31 mouse cellular contexts compared by ENCODE assay signal in genomic region chr1:54872857-54873616, GRCm38 (mm10). TPM values are rescaled to one million over a fixed set of nuclear protein-coding genes. Genes with fewer than 3 reads are reported as not detected.
DNase-seq lines count a peak whose midpoint lies in the region; ATAC-seq and TF ChIP-seq lines count a peak whose summit lies in the region.
"Had no signal": no experiment of that assay in that cellular context is flagged by ENCODE, and none has a peak within 500 bp of the region (broad histone marks: within the 10 kb centered on the region; RNA-seq: fewer than 3 reads in every experiment).

No protein-coding gene starts in this region.

- 45% methylated on average over 9 of the region's 9 CpGs for WGBS in forebrain, postnatal 0 days
- WGBS in forebrain, embryonic 13.5 days: 56% methylated on average over 9 of the region's 9 CpGs
- WGBS in lung, postnatal 0 days: 30% methylated on average over 9 of the region's 9 CpGs
- 44% methylated on average over 9 of the region's 9 CpGs for WGBS in lung, adult 2 months

- no peak overlapping the region for H3K27ac ChIP-seq in forebrain, postnatal 0 days (ENCODE audit: low read depth, low read length)
- no peak overlapping the region for H3K27ac ChIP-seq in forebrain, embryonic 13.5 days
- H3K27ac ChIP-seq in lung, postnatal 0 days (ENCODE audit: low read length): no peak overlapping the region
- H3K27ac ChIP-seq: hindbrain, embryonic 12.5 days; hindbrain, postnatal 0 days; intestine, embryonic 15.5 days; liver, embryonic 15.5 days; midbrain, embryonic 10.5 days; midbrain, embryonic 15.5 days; neural tube, embryonic 12.5 days had no signal

- DNase-seq in forebrain, postnatal 0 days: peak; percentile 53
- no peak for DNase-seq in lung, postnatal 0 days (ENCODE audit: low spot score)
- no peak for DNase-seq in lung, adult 2 months
- DNase-seq in lung, postnatal 10 days: peak; percentile 26
- DNase-seq in cerebellum, postnatal 25 days: no peak
- DNase-seq in gastrocnemius, postnatal 36 days: no peak
- DNase-seq: adrenal gland, postnatal 10 days; B cell, adult 2 months; cerebellum, adult 8-10 months; cerebellum, postnatal 36 days; embryo, embryonic 11 days; gastrocnemius, postnatal 25 days; heart, adult 18-20 months; heart, postnatal 36 days; kidney, adult 8-10 months; kidney, postnatal 10 days; layer of hippocampus, postnatal 36 days; left cerebral cortex, postnatal 4 days; right cerebral cortex, adult 18-20 months; spleen, adult 18-20 months; thymus, adult 18-20 months; thymus, postnatal 25 days had no signal

- no peak for TF ChIP-seq CTCF in forebrain, postnatal 0 days (IDR thresholded peaks at IDR 0.05; ENCODE audit: low read depth)
- no peak for TF ChIP-seq CTCF in lung, postnatal 0 days (IDR thresholded peaks at IDR 0.05)
- no peak for TF ChIP-seq CTCF in lung, adult 2 months (IDR thresholded peaks at IDR 0.05; ENCODE audit: insufficient read depth, low read length)

- H3K9me3 ChIP-seq in forebrain, postnatal 0 days (ENCODE audit: low read length): no peaks in the 10 kb centered on the region
- H3K9me3 ChIP-seq in forebrain, embryonic 13.5 days (replicated peaks): no peaks in the 10 kb centered on the region
- H3K9me3 ChIP-seq in lung, postnatal 0 days (ENCODE audit: low read length): no peaks in the 10 kb centered on the region
- H3K9me3 ChIP-seq: hindbrain, embryonic 12.5 days; intestine, embryonic 15.5 days; liver, embryonic 15.5 days; midbrain, embryonic 10.5 days; midbrain, embryonic 15.5 days; neural tube, embryonic 12.5 days had no signal

- H3K36me3 ChIP-seq in forebrain, postnatal 0 days (ENCODE audit: insufficient read depth): no peaks in the 10 kb centered on the region
- H3K36me3 ChIP-seq in forebrain, embryonic 13.5 days (ENCODE audit: poor library complexity, severe bottlenecking): no peaks in the 10 kb centered on the region
- no peaks in the 10 kb centered on the region for H3K36me3 ChIP-seq in lung, postnatal 0 days (ENCODE audit: insufficient read depth, low read length)
- H3K36me3 ChIP-seq: hindbrain, embryonic 12.5 days; intestine, embryonic 15.5 days; liver, embryonic 15.5 days; midbrain, embryonic 10.5 days; midbrain, embryonic 15.5 days; neural tube, embryonic 12.5 days had no signal

- no peak overlapping the region for H3K9ac ChIP-seq in forebrain, postnatal 0 days
- H3K9ac ChIP-seq in forebrain, embryonic 13.5 days: no peak overlapping the region
- H3K9ac ChIP-seq in lung, postnatal 0 days (replicated peaks; ENCODE audit: low read depth): no peak overlapping the region
- H3K9ac ChIP-seq: hindbrain, embryonic 12.5 days; intestine, embryonic 15.5 days; liver, embryonic 15.5 days; midbrain, embryonic 15.5 days; neural tube, embryonic 12.5 days had no signal

- no peak for TF ChIP-seq EP300 in lung, postnatal 0 days (IDR thresholded peaks at IDR 0.05)

- H3K4me2 ChIP-seq in forebrain, postnatal 0 days (ENCODE audit: low read depth): no peak overlapping the region
- H3K4me2 ChIP-seq in forebrain, embryonic 13.5 days: no peak overlapping the region
- H3K4me2 ChIP-seq in lung, postnatal 0 days (replicated peaks; ENCODE audit: low read depth, low read length): no peak overlapping the region
- H3K4me2 ChIP-seq: heart, embryonic 11.5 days; hindbrain, embryonic 12.5 days; intestine, embryonic 15.5 days; liver, embryonic 15.5 days; midbrain, embryonic 15.5 days; neural tube, embryonic 12.5 days had no signal

- no peak for ATAC-seq in forebrain, postnatal 0 days
- no peak for ATAC-seq in forebrain, embryonic 13.5 days
- ATAC-seq in lung, postnatal 0 days: peak; percentile 57
- ATAC-seq: hindbrain, postnatal 0 days; intestine, embryonic 15.5 days; midbrain, embryonic 15.5 days had no signal

- no peaks in the 10 kb centered on the region for H3K27me3 ChIP-seq in forebrain, postnatal 0 days (ENCODE audit: insufficient read depth, low read length)
- no peaks in the 10 kb centered on the region for H3K27me3 ChIP-seq in forebrain, embryonic 13.5 days
- H3K27me3 ChIP-seq in lung, postnatal 0 days (replicated peaks; ENCODE audit: insufficient read depth, low read length): no peaks in the 10 kb centered on the region
- H3K27me3 ChIP-seq: hindbrain, embryonic 12.5 days; intestine, embryonic 15.5 days; liver, embryonic 15.5 days; midbrain, embryonic 15.5 days; neural tube, embryonic 12.5 days had no signal

- 0 out of 2 replicates have a peak, but pooled peaks cover 5% of the 10 kb centered on the region for H3K4me1 ChIP-seq in forebrain, postnatal 0 days (ENCODE audit: insufficient read depth)
- peaks cover 27% of the 10 kb centered on the region for H3K4me1 ChIP-seq in forebrain, embryonic 13.5 days
- peaks cover 19% of the 10 kb centered on the region; the same call in 1 of the 2 replicates for H3K4me1 ChIP-seq in lung, postnatal 0 days (ENCODE audit: insufficient read depth, low read depth, low read length)
- H3K4me1 ChIP-seq in lung, adult 2 months (ENCODE audit: control insufficient read depth, insufficient read depth, low read length): peaks cover 23% of the 10 kb centered on the region
- H3K4me1 ChIP-seq: intestine, embryonic 15.5 days; neural tube, embryonic 12.5 days had no signal

- intact Hi-C loops in gastrocnemius, postnatal 36 days (cut with DNase I): no loop called here

- H3K4me3 ChIP-seq in forebrain, postnatal 0 days (ENCODE audit: low read depth, low read length): no peak overlapping the region
- no peak overlapping the region for H3K4me3 ChIP-seq in forebrain, embryonic 13.5 days
- H3K4me3 ChIP-seq in lung, postnatal 0 days (ENCODE audit: low read depth, low read length): no peak overlapping the region
- H3K4me3 ChIP-seq in lung, adult 2 months (replicated peaks; ENCODE audit: extremely low read depth, low read depth, low read length): no peak overlapping the region
- H3K4me3 ChIP-seq: hindbrain, embryonic 12.5 days; intestine, embryonic 15.5 days; liver, embryonic 15.5 days; midbrain, embryonic 10.5 days; midbrain, embryonic 15.5 days; neural tube, embryonic 12.5 days had no signal

- no peak for TF ChIP-seq POLR2A in lung, adult 2 months (IDR thresholded peaks at IDR 0.05; ENCODE audit: borderline replicate concordance, extremely low read depth, low read depth, low read length)

RNA-seq across cellular contexts. Expression of gene Ankrd44, which starts 53.1 kb away (rescaled TPM):
- 47.2 and 88.1 TPM in 2 replicates for total RNA-seq in forebrain, postnatal 0 days (2014; rRNA removed)
- 7.2 and 12.8 TPM in 2 replicates for polyA plus RNA-seq in forebrain, postnatal 0 days (2015; fragmentation: Nextera tagmentation; extraction: Ambion mirVana)
- 15.7 and 16.6 TPM in 2 replicates for polyA plus RNA-seq in forebrain, embryonic 13.5 days (2015; fragmentation: Nextera tagmentation; extraction: Ambion mirVana)
- polyA plus RNA-seq in lung, postnatal 0 days (2015; fragmentation: Nextera tagmentation; extraction: Ambion mirVana): 16.5 and 17.8 TPM in 2 replicates
- polyA plus RNA-seq in lung, adult 2 months (2012; rRNA removed): 39.0 and 67.3 TPM in 2 replicates
- 1 to 10 TPM; 5.1 to 6.2 TPM for total RNA-seq in gastrocnemius, postnatal 36 days (2021)

Comparison
In these comparisons a context has a peak if more than half of its experiments do, and no peak if none do; other contexts are left out.
1. DNase-seq: peak in forebrain, postnatal 0 days (single experiment) and lung, postnatal 10 days (single experiment); none in lung, postnatal 0 days (single experiment), lung, adult 2 months (single experiment), cerebellum, postnatal 25 days (0 of 2) and gastrocnemius, postnatal 36 days (0 of 2).